Mouse (Mus musculus) spleen, postnatal 4 days (tissue): ENCODE results near the gene Amigo3.

Experiments used
- DNase-seq, 2 experiments: peaks; one replicate each; pipeline ENCODE4 v3.0.0; 2022; ENCODE audit warnings: low spot score in 2 of 2

Gene Amigo3

GRCm38 (mm10) chr9:108052411-108052810, 548 bp upstream of the Amigo3 start:
- peak in 1 of 2 experiments; percentile 62 for DNase-seq

GRCm38 (mm10) chr9:108053665-108054225, 786 bp downstream of the Amigo3 start:
- DNase-seq: peak in 1 of 2 experiments; percentile 61

GRCm38 (mm10) chr9:108054331-108055040, 1.5 kb downstream of the Amigo3 start:
- DNase-seq: peak in 1 of 2 experiments; percentile 62

GRCm38 (mm10) chr9:108055061-108055460, 2.1 kb downstream of the Amigo3 start:
- DNase-seq: peak in 1 of 2 experiments; percentile 53

- peak in 1 of 2 experiments; percentile 58 for DNase-seq
Measured at GRCm38 (mm10) chr9:108055661-108056237, 2.8 kb downstream of the Amigo3 start.

- peak in 1 of 2 experiments; percentile 61 for DNase-seq
Measured at GRCm38 (mm10) chr9:108056361-108057261, 3.7 kb downstream of the Amigo3 start.

- no peak for DNase-seq
Measured at GRCm38 (mm10) chr9:108057262-108057562, 4.3 kb downstream of the Amigo3 start.

- no peak for DNase-seq
Measured at GRCm38 (mm10) chr9:108058291-108058690, 5.3 kb downstream of the Amigo3 start.

- DNase-seq: no peak
Measured at GRCm38 (mm10) chr9:108062142-108062541, 9.2 kb downstream of the Amigo3 start.

GRCm38 (mm10) chr9:108063361-108063760, 10.4 kb downstream of the Amigo3 start:
- DNase-seq: no peak

- DNase-seq: peak in 1 of 2 experiments; percentile 69
Measured at GRCm38 (mm10) chr9:108065491-108066011, 12.6 kb downstream of the Amigo3 start.

- DNase-seq: no peak
Measured at GRCm38 (mm10) chr9:108067199-108067598, 14.2 kb downstream of the Amigo3 start.

GRCm38 (mm10) chr9:108067900-108068299, 14.9 kb downstream of the Amigo3 start:
- peak; percentile 85 to 94 for DNase-seq

- DNase-seq: no peak
Measured at GRCm38 (mm10) chr9:108069007-108069406, 16.0 kb downstream of the Amigo3 start.

GRCm38 (mm10) chr9:108069529-108069928, 16.6 kb downstream of the Amigo3 start:
- no peak for DNase-seq

- DNase-seq: no peak
Measured at GRCm38 (mm10) chr9:108071801-108072200, 18.8 kb downstream of the Amigo3 start.

- DNase-seq: no peak
Measured at GRCm38 (mm10) chr9:108072481-108072924, 19.5 kb downstream of the Amigo3 start.

GRCm38 (mm10) chr9:108073141-108073930, 20.4 kb downstream of the Amigo3 start:
- no peak for DNase-seq

GRCm38 (mm10) chr9:108080168-108080567, 27.2 kb downstream of the Amigo3 start, which contains the start of gene Mst1:
Gene Mst1 (plus strand): TSS chr9:108080436.
- DNase-seq: peak; percentile 75 to 80

- peak in 1 of 2 experiments; percentile 58 for DNase-seq
Measured at GRCm38 (mm10) chr9:108082549-108082948, 29.6 kb downstream of the Amigo3 start.

- no peak for DNase-seq
Measured at GRCm38 (mm10) chr9:108082988-108083431, 30.1 kb downstream of the Amigo3 start, which contains the start of gene Rnf123. Gene Rnf123 (minus strand): TSS chr9:108083346.
